Mouse (Mus musculus): ENCODE measurements around the gene Slc24a5.

DNA sequence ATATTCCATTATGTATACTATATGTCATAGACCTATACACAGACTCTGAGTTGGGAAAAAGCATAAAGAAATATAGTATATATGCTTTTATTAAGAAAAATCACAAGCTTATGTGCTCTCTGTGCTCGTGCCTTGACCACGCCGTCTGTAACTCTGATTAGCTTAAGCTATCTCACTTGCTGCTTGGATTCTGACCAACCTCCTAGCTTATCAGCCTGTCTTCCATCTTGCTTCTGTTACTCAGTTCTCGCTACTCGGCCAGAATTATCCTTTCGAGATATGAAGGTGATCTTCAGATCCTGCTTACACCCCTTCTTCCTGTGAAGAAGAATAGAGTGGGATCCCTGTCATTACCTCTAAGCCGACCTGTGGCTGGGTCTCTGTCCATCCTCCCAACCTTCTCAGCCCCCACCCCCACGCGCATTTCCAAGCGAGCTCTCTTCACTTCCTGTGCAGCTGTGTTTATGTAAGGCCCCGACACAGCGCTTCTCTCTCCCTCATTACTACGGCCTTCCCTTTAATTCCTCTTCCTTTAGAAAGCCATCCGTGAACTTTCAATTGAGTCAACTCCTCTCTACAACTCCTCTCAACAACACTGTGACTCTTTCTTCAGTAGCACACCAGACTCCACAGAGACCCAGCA lies 41.4 kb upstream of the Slc24a5 start:
- TF ChIP-seq CTCF (IDR thresholded peaks at IDR 0.05; ENCODE audit: low read depth) (no peak), EP300 (IDR thresholded peaks at IDR 0.05; ENCODE audit: low read depth) (no peak)

Measured in heart, postnatal 0 days (tissue).